ENCODE assay signal across 22 mouse cellular contexts in the genomic region with DNA sequence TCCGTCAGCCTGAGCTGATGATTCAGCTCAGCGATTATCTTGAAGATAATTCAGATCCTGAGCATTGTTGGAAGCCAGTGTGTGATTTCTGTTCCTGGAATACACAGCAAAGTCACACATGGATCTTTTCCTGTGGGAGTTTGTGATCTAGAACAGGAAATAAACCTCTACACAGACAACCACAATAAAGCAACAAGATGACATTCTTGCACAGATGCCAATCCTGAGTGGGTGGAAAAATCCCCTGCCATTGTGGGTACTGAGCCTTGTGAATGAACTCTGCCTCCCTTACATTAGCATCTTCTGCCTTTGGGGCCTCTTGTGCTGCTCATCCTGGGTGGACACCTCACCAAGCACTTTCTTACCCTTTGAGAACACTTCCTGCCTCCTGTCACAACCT. TPM values are rescaled to one million over a fixed set of nuclear protein-coding genes. Genes with fewer than 3 reads are reported as not detected.
DNase-seq lines count a peak whose midpoint lies in the region; TF ChIP-seq lines count a peak whose summit lies in the region.
"Had no signal": no experiment of that assay in that cellular context is flagged by ENCODE, and none has a peak within 500 bp of the region (broad histone marks: within the 10 kb centered on the region; RNA-seq: fewer than 3 reads in every experiment).

No protein-coding gene starts in this region.

- H3K27me3 ChIP-seq in myocyte (ENCODE audit: control insufficient read depth, insufficient read depth, insufficient read length) = no peaks in the 10 kb centered on the region
- H3K27me3 ChIP-seq: Patski had no signal

- H3K4me3 ChIP-seq in myocyte = no peak overlapping the region

- H3K4me2 ChIP-seq in myocyte (ENCODE audit: low read depth) = no peak overlapping the region

- no peaks in the 10 kb centered on the region for H3K79me2 ChIP-seq in myocyte (ENCODE audit: control insufficient read depth, insufficient read depth)

- H3ac ChIP-seq in myocyte (ENCODE audit: control insufficient read depth, insufficient read length) = no peak overlapping the region

- peak; percentile 80 for DNase-seq in Muller cell, postnatal 12 days (ENCODE audit: inconsistent ontology term)
- DNase-seq in brain, adult 2 months (ENCODE audit: low read depth, low spot score) = peak; percentile 39
- DNase-seq in layer of hippocampus, postnatal 10 days (ENCODE audit: low spot score in 2 of 2) = no peak
- DNase-seq in thymus, postnatal 14 days = no peak
- no peak for DNase-seq in neural tube, embryonic 10.5 days (ENCODE audit: extremely low spot score, low spot score)
- DNase-seq: adrenal gland, adult 2 months; adrenal gland, adult 8-10 months; adrenal gland, postnatal 10 days; adrenal gland, postnatal 14 days; adrenal gland, postnatal 25 days; adrenal gland, postnatal 36 days; B cell, adult 2 months; cerebellum, adult 11 months; cerebellum, adult 11-12 months; cerebellum, adult 18-20 months; cerebellum, adult 2 months; cerebellum, adult 8-10 months had no signal

- TF ChIP-seq POLR2A in myocyte (IDR thresholded peaks at IDR 0.05; ENCODE audit: insufficient read length, low read depth) = no peak

- no peaks in the 10 kb centered on the region for H3K36me3 ChIP-seq in myocyte (ENCODE audit: control insufficient read depth, insufficient read depth)
- H3K36me3 ChIP-seq: G1E had no signal

TF ChIP-seq in myocyte, 11 proteins besides CTCF, POLR2A, EP300 and RAD21:
- TF ChIP-seq MYOD1 (IDR thresholded peaks at IDR 0.05; ENCODE audit: control insufficient read depth in 1 of 3, insufficient read length in 2 of 3, low read depth in 2 of 3) (peak in 2 of 3 experiments; percentile 31 to 36), TCF3 (IDR thresholded peaks at IDR 0.05; ENCODE audit: insufficient read length, low read depth) (no peak)

RNA-seq across cellular contexts. Expression of gene Gadl1, which starts 22.5 kb away (rescaled TPM):
- polyA plus RNA-seq in myocyte (2012; fragmentation: generic; extraction: Trizol) = 3.6 TPM
- under 1 TPM; 0.54 to 0.57 TPM for total RNA-seq in layer of hippocampus, postnatal 10 days (2021)
- total RNA-seq: ES-E14 had no signal
- polyA plus RNA-seq: CD4-positive, CD25-positive, alpha-beta regulatory T cell, adult 4 months; G1E had no signal

Comparison
In these comparisons a context has a peak if more than half of its experiments do, and no peak if none do; other contexts are left out.
1. DNase-seq: peak in Muller cell, postnatal 12 days (single experiment) and brain, adult 2 months (single experiment); none in layer of hippocampus, postnatal 10 days (0 of 2), thymus, postnatal 14 days (single experiment) and neural tube, embryonic 10.5 days (single experiment).